Mouse (Mus musculus): ENCODE results near the gene Olfr1265.

DNA sequence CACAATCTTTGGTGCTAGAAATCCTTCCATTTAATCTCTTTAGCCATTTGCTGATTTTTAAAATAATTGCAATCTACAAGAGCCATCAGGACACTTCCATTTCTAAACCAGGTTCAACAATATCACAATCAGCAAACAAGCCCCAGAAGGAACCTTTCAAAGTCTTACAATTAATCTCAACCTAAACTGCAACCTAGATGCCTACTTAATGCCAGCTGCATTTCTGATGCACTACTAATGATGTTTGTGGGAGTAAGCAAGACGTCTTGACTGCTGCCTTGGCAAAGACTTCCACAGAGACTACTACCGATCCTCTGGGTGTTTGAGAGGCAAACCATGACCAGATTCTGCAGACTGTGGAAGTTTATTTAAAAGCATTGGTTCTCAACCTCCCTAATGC lies 23.3 kb upstream of the Olfr1265 start, which contains the start of gene Olfr1263:
- TF ChIP-seq POLR2A (IDR thresholded peaks at IDR 0.05; ENCODE audit: low read depth, low read length) (no peak), CTCF (IDR thresholded peaks at IDR 0.05; ENCODE audit: borderline replicate concordance, insufficient read depth, low read length) (no peak)

All from embryonic fibroblast, embryonic 13.5 days (primary cell).